Mouse (Mus musculus) cerebellum, adult 2 months (tissue): ENCODE results near the gene M6pr.

ENCODE experiments used
- CTCF ChIP-seq: fragments of 200-500 bp; IDR thresholded peaks from 2 replicates; pipeline ENCODE4 v1.5.1; 2011; ENCODE audit warnings: low read depth, mild to moderate bottlenecking, control low read depth, low read length, moderate library complexity, borderline replicate concordance; ENCODE audit not compliant: insufficient read depth
- POLR2A ChIP-seq: fragments of 200-500 bp; IDR thresholded peaks from 2 replicates; pipeline ENCODE4 v1.6.1; 2011; ENCODE audit warnings: low read length, control low read depth, borderline replicate concordance; ENCODE audit not compliant: insufficient read depth

DNA sequence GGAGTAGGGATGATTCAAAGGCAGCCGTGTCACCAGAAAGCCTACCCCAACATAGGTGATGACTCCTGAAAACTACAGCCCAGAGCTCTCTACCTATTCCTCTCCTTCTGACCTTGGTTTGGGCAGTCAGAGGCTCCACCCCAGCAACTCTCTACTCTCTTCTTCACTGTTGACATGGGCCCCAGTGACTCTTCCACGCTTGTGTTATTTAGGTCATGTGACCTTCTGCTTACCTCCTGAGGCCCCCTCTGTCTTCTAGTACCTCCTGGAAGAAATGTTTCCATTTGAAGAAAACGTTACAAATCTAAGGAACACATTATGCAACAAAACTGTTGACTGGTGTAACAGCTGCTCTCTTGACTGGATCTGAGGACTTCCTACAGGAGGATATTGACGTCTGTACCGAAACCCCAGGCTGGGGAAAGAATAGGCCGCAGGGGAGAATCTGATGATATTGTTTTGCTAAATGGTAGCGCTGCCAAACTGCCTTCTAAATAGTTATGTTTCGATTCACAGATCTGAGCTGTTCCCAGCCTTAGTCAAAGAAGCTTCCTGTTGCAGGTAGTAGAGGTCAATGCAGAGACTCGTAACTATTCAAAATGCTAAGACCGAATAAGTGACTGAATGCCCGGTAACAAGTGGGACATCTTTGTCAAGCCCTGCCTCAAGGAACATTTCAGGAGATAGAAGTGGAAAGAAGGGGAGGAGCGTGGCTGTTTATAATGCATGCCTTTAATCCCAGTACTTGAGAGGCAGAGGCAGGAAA lies 3.5 kb upstream of the M6pr start:
- TF ChIP-seq POLR2A, result no peak
- no peak for TF ChIP-seq CTCF
